Mouse (Mus musculus) ES-E14 (cell line): Measurements from ENCODE around the gene Mfsd2b.

Experiments
- HCFC1 ChIP-seq: IDR thresholded peaks from 2 replicates; pipeline ENCODE4 v1.6.1; 2012; ENCODE audit warnings: low read length, inconsistent platforms, borderline replicate concordance; ENCODE audit not compliant: insufficient read depth
- MAFK ChIP-seq: IDR thresholded peaks from 2 replicates; pipeline ENCODE4 v1.6.1; 2014; ENCODE audit warnings: mild to moderate bottlenecking, low read depth, low read length, inconsistent platforms; ENCODE audit not compliant: insufficient read depth
- ZC3H11A ChIP-seq: IDR thresholded peaks from 2 replicates; pipeline ENCODE4 v1.6.1; 2012; ENCODE audit warnings: low read depth, mild to moderate bottlenecking, inconsistent platforms, low read length, borderline replicate concordance

DNA sequence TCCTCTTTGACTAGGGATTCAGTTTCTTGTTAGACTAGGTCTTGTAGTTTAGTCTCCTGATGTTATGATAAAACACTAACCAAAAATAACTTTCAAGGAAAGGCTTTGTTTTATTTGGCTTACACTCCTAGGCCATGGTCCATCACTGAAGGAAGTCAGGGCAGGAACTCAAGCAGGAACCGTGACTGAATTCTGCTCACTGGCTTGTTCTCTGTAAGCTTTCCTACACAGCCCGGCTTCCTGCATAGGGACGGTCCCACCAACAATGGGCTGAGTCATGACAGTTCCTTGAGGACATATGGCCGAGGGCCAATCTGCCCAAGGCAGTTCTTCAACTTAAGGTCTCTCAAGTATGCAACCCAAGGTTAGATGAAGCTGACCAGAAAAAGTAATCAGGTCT is 37.6 kb upstream of the Mfsd2b start:
- TF ChIP-seq ZC3H11A (no peak), MAFK (no peak), HCFC1 (no peak)
